Mouse (Mus musculus) right cerebral cortex, postnatal 10 days (tissue): ENCODE data around the gene Rwdd2a.
"Not testable (repeated sequence)": the region's sequence is repeated elsewhere in the genome, so short reads cannot be mapped to it uniquely, and the experiment has no call there.

Experiments
- DNase-seq, 2 experiments: peaks; one replicate each; pipeline ENCODE4 v3.0.0; 2021; ENCODE audit warnings: low spot score in 2 of 2

Gene Rwdd2a

DNA sequence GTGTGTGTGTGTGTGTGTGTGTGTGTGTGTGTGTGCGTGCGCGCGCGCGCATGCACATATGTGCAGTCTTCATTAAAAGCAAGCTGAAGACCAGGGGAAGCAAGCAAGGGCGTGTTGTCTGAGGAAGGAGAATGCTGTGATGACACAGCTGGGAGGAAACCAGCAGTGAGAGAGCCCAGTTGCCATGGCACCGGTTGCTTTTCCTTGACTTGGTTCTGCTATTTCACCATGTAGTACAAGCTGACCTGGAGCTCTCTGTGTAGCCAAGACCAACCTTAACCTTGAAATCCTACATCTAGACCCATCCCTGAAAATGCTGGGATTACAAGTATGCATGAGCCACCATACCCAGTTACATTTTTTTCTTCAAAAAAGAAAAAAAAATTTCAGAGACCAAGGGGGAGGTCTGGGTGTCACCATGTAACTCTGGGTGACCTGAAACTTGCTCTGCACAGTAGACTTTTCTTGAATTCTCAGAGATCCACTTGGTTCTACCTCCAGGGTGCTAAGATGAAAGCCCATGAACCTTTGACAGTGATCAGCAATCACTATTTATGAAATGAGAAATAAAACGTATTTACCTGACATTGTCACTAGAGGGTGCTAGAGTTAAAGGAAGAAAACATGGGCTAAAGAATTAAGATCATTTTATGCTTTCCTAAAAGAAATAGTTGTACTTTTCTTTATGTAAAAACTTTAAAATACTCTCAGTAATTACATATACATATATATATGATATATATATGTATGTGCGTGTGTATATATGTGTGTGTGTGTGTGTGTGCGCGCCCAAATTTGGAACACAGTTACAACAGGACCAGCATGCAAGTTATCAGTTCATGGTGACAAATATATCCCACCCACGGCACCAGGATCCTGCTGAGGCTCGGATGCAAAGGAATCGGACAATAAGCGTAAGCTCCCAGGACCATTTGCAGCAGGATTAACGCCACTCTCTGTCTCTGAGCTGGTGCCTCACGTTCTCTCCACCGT, 21.2 kb downstream of the Rwdd2a start:
- peak; percentile 79 to 88 for DNase-seq

DNA sequence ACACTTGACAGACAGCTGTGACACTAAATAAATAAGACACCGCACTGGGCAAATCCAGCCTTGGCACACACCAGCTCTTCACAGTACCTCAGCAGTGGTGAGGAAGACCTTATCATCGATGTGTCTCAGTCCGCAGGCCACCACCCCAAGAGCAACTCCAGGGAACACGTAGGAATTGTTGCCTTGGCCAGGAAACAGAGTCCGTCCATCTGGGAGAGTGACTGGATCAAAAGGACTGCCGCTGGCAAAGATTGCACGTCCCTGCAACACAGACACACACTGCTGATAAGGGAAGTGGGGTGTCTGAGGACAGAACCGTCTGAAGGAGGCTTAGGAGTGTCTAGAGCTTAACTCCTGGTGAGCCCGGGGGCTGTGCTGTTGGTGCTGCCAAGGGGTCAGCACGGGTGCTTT, 22.6 kb downstream of the Rwdd2a start:
- not testable (repeated sequence) for DNase-seq

DNA sequence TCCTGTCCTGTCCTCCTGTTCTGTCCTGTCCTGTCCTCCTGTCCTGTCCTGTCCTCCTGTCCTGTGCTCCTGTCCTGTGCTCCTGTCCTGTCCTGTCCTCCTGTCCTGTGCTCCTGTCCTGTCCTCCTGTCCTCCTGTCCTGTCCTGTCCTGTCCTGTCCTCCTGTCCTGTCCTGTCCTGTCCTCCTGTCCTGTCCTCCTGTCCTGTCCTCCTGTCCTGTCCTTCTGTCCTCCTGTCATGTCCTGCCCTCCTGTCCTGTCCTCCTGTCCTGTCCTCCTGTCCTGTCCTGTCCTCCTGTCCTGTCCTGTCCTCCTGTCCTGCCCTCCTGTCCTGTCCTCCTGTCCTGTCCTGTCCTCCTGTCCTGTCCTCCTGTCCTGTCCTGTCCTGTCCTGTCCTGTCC, 25.2 kb downstream of the Rwdd2a start:
- DNase-seq: not testable (repeated sequence)

DNA sequence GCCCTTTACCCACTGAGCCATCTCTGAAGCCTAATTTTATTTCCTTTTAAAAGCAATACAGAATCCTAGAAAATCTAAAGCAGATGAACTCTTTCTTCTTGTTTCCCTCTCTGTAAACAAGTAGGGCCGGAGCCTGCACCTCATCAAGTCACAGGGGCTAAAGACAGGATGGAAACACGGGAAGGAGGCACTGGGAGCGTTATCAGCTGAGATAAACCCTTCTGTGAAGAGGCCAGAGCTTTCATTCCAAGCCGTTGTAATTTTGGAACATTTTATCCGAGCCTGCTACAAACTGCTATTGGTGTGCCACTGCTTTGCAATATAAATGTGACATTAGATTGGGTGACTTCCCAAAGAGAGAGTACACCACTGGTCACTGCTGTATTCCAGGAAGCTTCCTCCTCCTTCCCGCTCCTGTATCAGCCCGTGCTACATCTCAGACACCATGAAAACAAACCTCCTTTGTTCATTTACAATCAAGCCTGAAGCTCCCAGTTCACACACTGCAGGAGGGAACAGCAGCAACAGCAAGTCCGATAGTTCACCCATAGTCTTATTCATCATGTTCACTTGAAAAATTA, 28.0 kb downstream of the Rwdd2a start:
- DNase-seq: no peak

DNA sequence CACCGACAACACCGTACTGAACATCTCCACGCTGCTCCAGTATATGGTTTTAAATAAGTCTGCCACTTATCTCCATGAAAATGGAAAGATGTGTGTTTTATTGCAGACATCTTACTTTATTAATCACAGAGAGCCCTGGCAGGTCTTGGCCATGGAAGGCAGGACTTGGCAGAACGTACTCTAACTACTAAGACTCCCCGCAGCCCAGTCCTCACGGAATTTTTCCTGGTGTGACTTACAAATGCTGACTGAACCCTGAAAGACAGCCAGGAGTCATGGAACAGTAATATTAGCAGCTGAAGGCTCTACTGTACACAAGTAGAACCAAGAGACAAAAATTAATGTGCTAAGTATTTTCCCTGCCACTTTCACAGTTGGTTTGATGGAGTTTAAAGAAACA, 34.0 kb downstream of the Rwdd2a start:
- no peak for DNase-seq

DNA sequence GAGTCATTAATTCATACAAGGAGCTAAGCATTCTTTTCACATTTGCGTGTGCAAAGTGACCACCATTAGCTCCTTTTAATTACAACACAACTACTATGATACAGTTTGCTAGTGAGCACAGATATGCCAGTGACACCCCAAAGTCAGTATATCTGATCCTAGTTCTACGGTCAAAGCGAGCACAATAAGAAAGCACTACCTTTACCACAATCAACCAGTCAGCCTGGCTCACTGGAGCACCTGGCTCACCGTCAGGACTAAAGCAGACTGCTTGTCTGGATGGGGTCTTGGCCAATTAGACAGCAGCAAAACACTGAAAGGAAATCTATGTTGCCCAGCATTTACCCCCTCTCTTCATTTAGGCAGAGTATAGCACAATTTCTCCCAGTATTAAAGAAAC, 40.3 kb downstream of the Rwdd2a start:
- no peak for DNase-seq

DNA sequence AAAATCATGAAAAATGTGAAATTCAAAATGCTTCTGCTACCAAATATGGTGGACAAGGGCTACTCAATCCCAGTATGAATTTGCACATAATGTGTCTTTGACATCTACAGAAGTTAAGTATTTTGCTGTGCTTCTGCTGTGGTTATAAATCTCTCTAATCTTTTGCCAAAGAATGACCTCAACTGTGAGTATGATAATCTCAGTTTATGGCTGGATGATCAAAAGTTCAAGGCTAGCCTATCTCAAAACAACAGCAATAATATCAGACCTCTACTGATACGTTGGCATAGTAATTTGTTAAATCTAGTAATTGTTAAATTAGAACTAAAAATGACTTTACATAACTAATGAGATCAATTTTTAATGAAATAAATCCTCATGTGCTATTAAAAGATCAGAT, 44.0 kb downstream of the Rwdd2a start:
- no peak for DNase-seq

DNA sequence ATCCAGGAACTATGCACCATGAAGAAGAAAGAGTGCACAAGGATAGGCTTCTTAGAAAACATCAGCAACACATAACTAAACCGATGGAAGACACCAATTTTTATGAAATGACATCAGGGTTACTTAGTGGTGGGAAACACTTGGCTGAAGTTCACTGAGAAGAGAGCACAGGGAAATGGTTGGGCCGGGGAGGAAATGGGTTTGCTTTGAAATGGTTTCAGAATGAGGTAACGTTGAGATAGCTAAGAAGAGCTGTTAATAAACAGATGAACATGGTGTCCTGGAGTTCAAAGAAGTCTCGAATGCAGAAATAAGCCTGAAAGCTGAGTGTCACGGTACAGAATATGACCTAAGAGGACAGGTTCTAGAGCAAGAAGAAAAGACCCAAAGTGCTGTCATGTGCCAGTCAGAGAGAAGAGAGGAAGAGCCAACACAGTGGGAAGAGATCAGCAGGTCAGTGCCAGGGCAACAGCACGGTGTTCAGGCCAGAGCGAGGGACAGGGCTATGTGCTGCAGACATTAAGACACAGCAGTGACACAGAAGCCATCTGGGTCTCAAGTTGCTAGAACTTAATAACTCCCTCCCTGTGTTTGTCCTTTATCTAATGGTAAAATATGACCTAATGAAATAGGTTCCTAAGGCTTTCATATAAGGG, 46.2 kb downstream of the Rwdd2a start:
- no peak for DNase-seq

DNA sequence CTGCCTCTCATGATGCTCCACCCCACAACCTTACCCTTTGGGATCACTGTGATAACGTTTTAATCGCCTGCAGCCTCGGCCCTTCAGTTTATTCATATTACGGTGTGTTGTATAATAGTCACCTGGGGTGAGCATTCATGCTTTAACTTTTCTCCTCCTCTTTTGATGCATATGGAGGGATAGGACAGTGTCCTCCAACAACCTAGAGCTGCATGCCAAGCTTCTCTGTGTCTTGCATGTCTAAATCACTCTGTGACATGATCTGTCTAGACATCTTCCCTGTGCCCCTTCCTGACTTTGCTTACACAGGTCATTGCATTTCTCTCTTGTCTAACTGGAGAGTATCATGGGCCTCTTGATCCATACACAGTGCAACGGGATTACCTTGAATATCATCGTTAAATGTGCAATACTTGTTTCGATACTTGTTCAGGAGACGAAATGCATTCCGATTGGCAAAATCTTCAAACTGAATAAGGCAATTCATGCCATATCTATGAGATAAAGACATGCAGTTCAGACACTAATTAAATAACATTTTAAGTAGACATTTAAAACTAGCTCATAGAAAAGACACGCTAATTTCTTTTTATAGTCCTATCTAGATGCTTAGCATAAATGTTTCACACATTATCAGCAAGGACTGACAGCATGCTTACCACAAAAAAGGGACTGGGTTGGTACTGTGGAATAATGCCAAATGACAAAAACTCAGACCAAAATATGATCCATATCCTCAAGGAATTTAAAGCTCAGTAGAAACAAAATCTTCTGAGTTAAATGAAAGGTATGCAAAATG, 47.7 kb downstream of the Rwdd2a start:
- DNase-seq: no peak

DNA sequence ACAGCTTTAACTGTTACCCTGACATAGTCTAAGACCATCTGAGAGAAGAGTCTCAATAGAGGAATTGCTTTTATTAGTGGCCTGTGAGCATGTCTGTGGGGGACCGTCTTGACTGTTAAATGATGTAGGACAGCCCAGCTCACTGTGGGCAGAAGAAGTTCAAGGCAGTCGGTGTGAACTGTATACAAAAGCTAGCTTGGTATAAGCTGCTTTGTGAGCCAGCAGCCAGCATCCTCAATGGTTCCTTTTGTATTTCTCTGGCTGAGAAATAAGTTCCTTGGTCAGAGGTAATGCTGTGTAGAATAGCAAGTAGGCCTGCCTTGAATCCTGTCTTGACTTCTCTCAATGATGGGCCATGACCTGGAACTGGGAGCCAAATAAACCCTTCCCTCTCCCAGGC, 50.3 kb downstream of the Rwdd2a start:
- DNase-seq: peak; percentile 35 to 59

DNA sequence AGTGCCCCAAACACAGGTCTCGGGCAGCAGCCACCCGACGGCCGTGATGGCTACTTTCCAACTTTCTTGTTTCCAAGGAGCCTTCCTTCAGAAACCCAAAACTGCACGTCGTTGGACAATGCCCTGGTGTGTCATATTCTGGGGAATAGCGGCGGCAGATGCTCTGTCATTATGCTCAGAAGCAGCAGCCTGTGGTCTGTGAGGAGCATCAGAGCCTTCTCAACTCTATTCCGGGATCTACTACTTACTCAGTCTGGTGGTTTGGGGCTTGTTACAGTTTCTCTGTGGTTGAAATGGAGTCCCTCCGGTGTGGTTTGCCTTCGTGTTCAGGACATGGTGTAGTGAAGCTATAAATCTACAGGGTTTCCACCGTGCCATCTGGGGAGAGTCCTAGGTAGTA, 52.2 kb downstream of the Rwdd2a start:
- DNase-seq: peak in 1 of 2 experiments; percentile 41
